Mouse (Mus musculus) G1E (cell line): ENCODE measurements around the gene Rnf166.

Experiments used
- CTCF ChIP-seq: IDR thresholded peaks from 2 replicates; pipeline ENCODE4 v1.5.1; 2012; ENCODE audit warnings: low read depth, low read length, inconsistent platforms, mixed read lengths
- GATA1 ChIP-seq: IDR thresholded peaks from 2 replicates; pipeline ENCODE4 v1.6.1; 2012; ENCODE audit warnings: borderline replicate concordance, low read length, inconsistent platforms, mixed read lengths
- POLR2AphosphoS5 ChIP-seq: IDR thresholded peaks from 2 replicates; pipeline ENCODE4 v1.6.1; 2012; ENCODE audit warnings: low read depth, low read length, inconsistent platforms; ENCODE audit not compliant: insufficient replicate concordance
- TAL1 ChIP-seq: conservative IDR thresholded peaks from 2 replicates; pipeline ENCODE4 v1.6.1; 2012; ENCODE audit warnings: low read depth, low read length, inconsistent platforms, mixed read lengths

DNA sequence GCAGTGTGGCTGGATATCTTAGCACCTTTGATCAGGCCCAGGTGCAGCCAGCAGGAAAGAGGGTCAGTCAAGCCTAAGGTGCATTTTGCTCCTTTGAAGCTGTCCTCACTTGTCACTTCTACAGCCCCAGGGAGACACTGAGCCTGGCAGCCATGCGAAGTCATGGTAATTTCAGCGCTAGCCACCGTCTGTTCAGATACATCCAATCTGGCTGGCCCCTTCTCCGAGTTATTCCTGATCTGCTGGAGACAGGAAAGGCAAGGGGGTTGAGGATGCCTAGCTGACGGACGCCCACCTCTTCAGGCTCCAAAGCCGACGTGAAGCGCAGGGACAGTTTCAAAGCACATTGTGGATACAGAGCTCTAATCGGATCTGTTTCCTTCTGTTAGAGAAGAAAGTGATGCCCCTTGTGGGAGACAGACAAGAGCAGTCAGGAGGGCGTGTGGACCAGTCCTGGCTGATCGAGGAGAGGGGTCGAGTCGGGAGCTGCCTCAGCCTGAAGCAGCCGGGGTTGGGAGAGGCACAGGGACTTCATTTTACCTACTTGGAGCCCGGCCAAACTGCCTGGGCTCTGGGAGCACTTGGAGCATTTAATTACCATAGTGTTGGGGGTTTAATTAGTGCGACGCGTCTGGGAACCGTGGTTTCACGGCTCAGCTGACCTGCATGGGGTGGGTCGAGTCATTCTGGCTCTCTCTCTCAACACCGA, 47.9 kb upstream of the Rnf166 start:
- no peak for TF ChIP-seq CTCF
- no peak for TF ChIP-seq POLR2AphosphoS5
- TF ChIP-seq GATA1: no peak
- TF ChIP-seq TAL1: no peak
